20 mouse cellular contexts compared by ENCODE assay signal in the genomic region with DNA sequence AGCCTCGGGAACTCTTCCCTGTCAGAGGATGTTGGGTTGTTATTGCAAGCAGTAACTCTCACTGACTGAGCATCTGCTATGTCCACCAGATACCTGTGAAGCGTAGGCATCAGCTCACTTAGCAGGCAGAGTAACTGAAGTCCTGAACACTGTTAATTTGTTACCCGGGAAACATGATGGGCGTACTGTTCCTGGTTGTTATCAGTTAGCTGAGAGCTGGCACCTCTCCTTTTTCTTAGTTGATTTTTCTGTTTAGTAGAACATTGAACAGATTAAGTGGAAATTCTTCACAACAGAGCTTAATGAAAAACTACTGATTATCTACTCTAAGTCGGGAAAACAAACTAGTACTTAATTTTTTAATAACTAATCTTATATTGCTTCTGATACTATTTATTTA.
"Had no signal": no experiment of that assay in that cellular context is flagged by ENCODE, and none has a peak within 500 bp of the region (broad histone marks: within the 10 kb centered on the region; RNA-seq: fewer than 3 reads in every experiment).

No protein-coding gene starts in this region.

- H3K4me1 ChIP-seq: lung, embryonic 15.5 days; midbrain, embryonic 10.5 days; midbrain, embryonic 12.5 days; neural tube, embryonic 13.5 days; neural tube, embryonic 15.5 days had no signal

- H3K4me3 ChIP-seq: lung, embryonic 15.5 days; midbrain, embryonic 10.5 days; midbrain, embryonic 12.5 days; myocyte; neural tube, embryonic 13.5 days; neural tube, embryonic 15.5 days had no signal

- H3K9ac ChIP-seq: lung, embryonic 15.5 days; midbrain, embryonic 12.5 days; neural tube, embryonic 13.5 days; neural tube, embryonic 15.5 days had no signal

- ATAC-seq: lung, postnatal 0 days; midbrain, embryonic 16.5 days had no signal

- H3K27me3 ChIP-seq: lung, embryonic 15.5 days; midbrain, embryonic 12.5 days; neural tube, embryonic 13.5 days; neural tube, embryonic 15.5 days had no signal

- H3K27ac ChIP-seq: lung, embryonic 15.5 days; midbrain, embryonic 10.5 days; midbrain, embryonic 12.5 days; neural tube, embryonic 13.5 days; neural tube, embryonic 15.5 days had no signal

- H3K36me3 ChIP-seq: lung, embryonic 15.5 days; midbrain, embryonic 10.5 days; midbrain, embryonic 12.5 days; neural tube, embryonic 13.5 days; neural tube, embryonic 15.5 days had no signal

- DNase-seq: lung, adult 2 months; lung, postnatal 14 days; lung, postnatal 4 days; midbrain, embryonic 14.5 days; retina, postnatal 1 day; right cerebral cortex, adult 18-20 months; right cerebral cortex, postnatal 25 days; right cerebral cortex, postnatal 4 days; spleen, adult 18-20 months; thymus, adult 18-20 months; thymus, postnatal 14 days; thymus, postnatal 36 days had no signal

- H3K9me3 ChIP-seq: lung, embryonic 15.5 days; midbrain, embryonic 10.5 days; midbrain, embryonic 12.5 days; neural tube, embryonic 13.5 days; neural tube, embryonic 15.5 days had no signal

- H3K4me2 ChIP-seq: lung, embryonic 15.5 days; midbrain, embryonic 12.5 days; neural tube, embryonic 13.5 days; neural tube, embryonic 15.5 days had no signal
